Mouse (Mus musculus): Measurements from ENCODE around the gene Dph7. TPM values are rescaled to one million over a fixed set of nuclear protein-coding genes. Genes with fewer than 3 reads are reported as not detected.
"Not testable (repeated sequence)": the region's sequence is repeated elsewhere in the genome, so short reads cannot be mapped to it uniquely, and the experiment has no call there.

Gene Dph7
- polyA plus RNA-seq, 1 experiment from 2014 or later: 39.6 TPM

DNA sequence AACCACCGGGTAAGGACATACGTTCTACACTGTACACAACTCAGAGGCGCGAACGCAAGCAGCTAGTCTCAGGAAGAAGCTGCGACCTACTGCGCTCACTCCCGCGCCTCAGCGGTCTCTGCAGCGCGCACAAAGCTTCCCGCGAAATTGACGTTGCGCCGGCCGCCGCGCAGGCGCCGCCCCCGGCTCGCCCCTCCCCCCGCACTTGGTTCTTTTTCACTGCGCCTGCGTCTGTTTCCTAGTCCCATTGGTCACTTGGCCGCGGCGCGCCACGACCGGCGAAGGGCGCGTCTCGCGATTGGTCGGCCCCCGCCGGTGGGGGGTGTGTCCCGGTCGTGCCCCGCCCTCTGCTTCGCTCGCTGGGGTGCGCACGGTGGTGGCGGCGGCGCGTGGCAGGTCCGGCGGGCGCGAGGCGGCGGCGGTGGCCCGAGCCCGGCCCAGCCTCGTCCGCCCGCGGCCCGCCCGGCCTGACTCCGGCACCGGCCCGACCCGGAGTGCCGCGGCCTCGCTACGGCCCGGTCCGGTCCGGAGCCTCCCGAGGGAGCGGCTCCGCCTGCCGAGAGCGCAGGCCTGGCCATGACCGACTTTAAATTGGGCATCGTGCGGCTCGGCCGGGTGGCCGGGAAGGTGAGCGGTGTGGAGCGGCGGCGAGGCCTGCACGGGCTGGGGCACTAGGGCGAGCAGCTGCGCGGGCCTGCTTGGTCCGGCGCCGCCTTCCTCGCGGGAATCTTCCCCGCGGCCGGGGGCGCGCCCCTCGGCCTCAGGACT lies 12.6 kb upstream of the Dph7 start, which contains the start of gene Zmynd19:
Zmynd19 (plus strand) TSS at position 372 of the 768 bp plus-strand sequence.
- WGBS: under 1% methylated on average over 87 of the region's 108 CpGs

DNA sequence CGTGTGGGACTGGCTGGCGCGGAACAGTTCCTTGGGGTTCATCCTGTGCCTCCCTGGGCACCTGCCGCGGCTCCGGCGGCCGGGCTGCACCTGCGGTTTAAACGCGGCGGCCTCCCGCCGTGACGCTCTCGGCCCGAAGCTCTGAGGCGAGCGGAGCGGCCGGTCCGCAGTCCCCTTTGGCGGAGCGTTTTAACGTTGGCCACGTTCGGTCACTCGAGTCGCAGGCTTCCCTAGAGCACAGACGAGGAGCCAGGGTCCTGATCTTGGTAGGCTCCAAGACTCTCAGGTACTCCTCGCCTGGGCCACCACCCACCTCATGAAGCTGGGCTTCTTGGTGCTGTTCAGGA lies 12.0 kb upstream of the Dph7 start:
- peaks cover 30% of the 10 kb centered on the region for H3K36me3 ChIP-seq (ENCODE audit: control insufficient read depth, insufficient read depth, low read length)
- H3K9me3 ChIP-seq (ENCODE audit: control insufficient read depth, low read length): no peaks in the 10 kb centered on the region
- ATAC-seq (ENCODE audit: low read depth): peak; percentile 19
- WGBS: 0% methylated on average over 31 of the region's 31 CpGs
- H3K9ac ChIP-seq (replicated peaks; ENCODE audit: low read depth, low read length): peak overlapping the region; percentile 94
- 0 out of 2 replicates have a peak overlapping the region, but pooled peaks have one; percentile 39 for H3K27ac ChIP-seq (ENCODE audit: low read depth, low read length)
- H3K27me3 ChIP-seq (ENCODE audit: control insufficient read depth, insufficient read depth, low read length): no peaks in the 10 kb centered on the region
- peak overlapping the region; percentile 97 for H3K4me3 ChIP-seq (ENCODE audit: low read depth, low read length)
- peaks cover 14% of the 10 kb centered on the region for H3K4me1 ChIP-seq (ENCODE audit: control insufficient read depth, insufficient read depth, low read length)
- H3K4me2 ChIP-seq (ENCODE audit: low read depth, low read length): peak overlapping the region; percentile 74

More for the DNA sequence above, 12.6 kb upstream of the Dph7 start, which contains the start of gene Zmynd19:
- Histone ChIP-seq H3K36me3 (ENCODE audit: control insufficient read depth, insufficient read depth, low read length) (peaks cover 25% of the 10 kb centered on the region), H3K27me3 (ENCODE audit: control insufficient read depth, insufficient read depth, low read length) (no peaks in the 10 kb centered on the region), H3K27ac (ENCODE audit: low read depth, low read length) (peak within 1 kb of the TSS; percentile 39), H3K4me3 (ENCODE audit: low read depth, low read length) (peak within 1 kb of the TSS; percentile 97), H3K9ac (replicated peaks; ENCODE audit: low read depth, low read length) (peak within 1 kb of the TSS; percentile 94), H3K4me2 (ENCODE audit: low read depth, low read length) (peak within 1 kb of the TSS; percentile 75), H3K9me3 (ENCODE audit: control insufficient read depth, low read length) (no peaks in the 10 kb centered on the region), H3K4me1 (ENCODE audit: control insufficient read depth, insufficient read depth, low read length) (peaks cover 14% of the 10 kb centered on the region)
- ATAC-seq (ENCODE audit: low read depth): peak; percentile 98

DNA sequence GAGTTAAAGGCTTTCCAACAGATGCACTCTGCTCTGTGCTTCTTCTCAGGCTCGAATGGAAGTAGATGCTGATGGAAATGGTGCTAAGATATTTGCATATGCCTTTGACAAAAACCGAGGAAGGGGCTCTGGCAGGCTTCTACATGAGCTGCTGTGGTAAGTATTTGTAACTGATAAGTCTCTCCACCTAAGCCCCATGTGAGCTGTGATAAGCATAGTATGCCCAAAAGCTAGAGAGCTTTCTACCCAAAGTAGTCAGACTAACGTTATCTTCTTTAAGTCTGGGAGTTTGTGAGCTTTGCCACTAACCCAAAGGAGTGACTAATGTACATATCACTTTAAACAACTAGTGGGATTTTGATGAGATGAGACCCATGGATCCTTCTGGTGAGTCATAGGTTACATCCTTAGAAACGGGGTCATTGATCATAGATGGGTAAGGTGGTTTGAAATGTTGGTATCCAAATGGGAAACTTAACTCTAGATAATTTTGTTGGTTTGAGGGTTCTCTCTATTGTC lies 9.6 kb upstream of the Dph7 start:
- peaks cover 14% of the 10 kb centered on the region for H3K4me1 ChIP-seq (ENCODE audit: control insufficient read depth, insufficient read depth, low read length)
- WGBS: 94% methylated on average over 4 of the region's 4 CpGs
- no peak overlapping the region for H3K9ac ChIP-seq (replicated peaks; ENCODE audit: low read depth, low read length)
- H3K4me2 ChIP-seq (ENCODE audit: low read depth, low read length): no peak overlapping the region
- no peak overlapping the region for H3K4me3 ChIP-seq (ENCODE audit: low read depth, low read length)
- H3K9me3 ChIP-seq (ENCODE audit: control insufficient read depth, low read length): no peaks in the 10 kb centered on the region
- peaks cover 49% of the 10 kb centered on the region for H3K36me3 ChIP-seq (ENCODE audit: control insufficient read depth, insufficient read depth, low read length)
- no peak for ATAC-seq (ENCODE audit: low read depth)
- no peaks in the 10 kb centered on the region for H3K27me3 ChIP-seq (ENCODE audit: control insufficient read depth, insufficient read depth, low read length)
- no peak overlapping the region for H3K27ac ChIP-seq (ENCODE audit: low read depth, low read length)

DNA sequence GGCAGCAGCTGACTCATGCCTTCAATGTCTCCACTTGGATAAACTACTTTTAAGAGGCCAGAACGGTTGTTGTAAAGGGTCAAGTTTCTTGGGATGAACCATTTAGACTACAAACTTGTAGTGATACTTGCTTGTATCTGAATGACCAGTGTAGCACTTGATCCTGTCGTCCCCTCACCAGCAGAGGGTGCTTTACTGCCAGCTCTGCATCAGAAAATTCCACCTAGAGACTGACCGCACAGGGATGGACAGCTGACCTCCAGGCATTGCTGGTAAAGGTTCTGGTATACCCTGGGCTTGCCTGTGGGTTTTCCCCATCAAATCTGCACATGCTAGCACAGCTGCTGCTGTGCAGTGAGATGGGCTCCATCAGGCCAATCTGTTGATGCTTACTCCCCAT lies 1.3 kb upstream of the Dph7 start:
- Histone ChIP-seq H3K36me3 (ENCODE audit: control insufficient read depth, insufficient read depth, low read length) (peaks cover 44% of the 10 kb centered on the region), H3K27me3 (ENCODE audit: control insufficient read depth, insufficient read depth, low read length) (no peaks in the 10 kb centered on the region), H3K9me3 (ENCODE audit: control insufficient read depth, low read length) (no peaks in the 10 kb centered on the region), H3K4me1 (ENCODE audit: control insufficient read depth, insufficient read depth, low read length) (peaks cover 9% of the 10 kb centered on the region), H3K9ac (replicated peaks; ENCODE audit: low read depth, low read length) (no peak overlapping the region), H3K4me3 (ENCODE audit: low read depth, low read length) (no peak overlapping the region), H3K27ac (ENCODE audit: low read depth, low read length) (no peak overlapping the region), H3K4me2 (ENCODE audit: low read depth, low read length) (no peak overlapping the region)
- WGBS: 44% methylated on average over 3 of the region's 3 CpGs
- ATAC-seq (ENCODE audit: low read depth): no peak

DNA sequence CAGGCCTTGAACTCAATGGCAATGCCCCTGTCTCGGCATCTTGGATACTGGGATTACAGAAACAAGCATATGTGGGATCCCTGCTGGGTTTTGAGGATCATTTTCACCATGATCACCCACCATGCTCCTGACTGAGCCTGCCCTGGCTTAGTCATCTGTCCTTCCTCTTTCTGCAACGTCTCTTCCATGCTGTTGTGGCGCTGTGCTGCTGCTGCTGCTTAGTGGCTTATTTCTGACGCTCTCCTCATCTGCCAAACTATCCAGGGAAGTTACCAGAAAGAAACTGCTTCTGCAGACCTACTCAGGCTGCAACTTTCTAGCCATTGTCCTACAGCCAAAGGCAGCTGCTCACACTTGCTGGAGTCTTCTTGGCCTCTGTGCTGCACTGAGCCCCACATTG lies 8.2 kb downstream of the Dph7 start:
- no peak overlapping the region for H3K4me2 ChIP-seq (ENCODE audit: low read depth, low read length)
- no peaks in the 10 kb centered on the region for H3K9me3 ChIP-seq (ENCODE audit: control insufficient read depth, low read length)
- ATAC-seq (ENCODE audit: low read depth): no peak
- H3K27ac ChIP-seq (ENCODE audit: low read depth, low read length): no peak overlapping the region
- 91% methylated on average over 4 of the region's 4 CpGs for WGBS
- H3K36me3 ChIP-seq (ENCODE audit: control insufficient read depth, insufficient read depth, low read length): peaks cover 33% of the 10 kb centered on the region
- peaks cover 9% of the 10 kb centered on the region for H3K4me1 ChIP-seq (ENCODE audit: control insufficient read depth, insufficient read depth, low read length)
- H3K27me3 ChIP-seq (ENCODE audit: control insufficient read depth, insufficient read depth, low read length): no peaks in the 10 kb centered on the region
- no peak overlapping the region for H3K4me3 ChIP-seq (ENCODE audit: low read depth, low read length)
- no peak overlapping the region for H3K9ac ChIP-seq (replicated peaks; ENCODE audit: low read depth, low read length)

DNA sequence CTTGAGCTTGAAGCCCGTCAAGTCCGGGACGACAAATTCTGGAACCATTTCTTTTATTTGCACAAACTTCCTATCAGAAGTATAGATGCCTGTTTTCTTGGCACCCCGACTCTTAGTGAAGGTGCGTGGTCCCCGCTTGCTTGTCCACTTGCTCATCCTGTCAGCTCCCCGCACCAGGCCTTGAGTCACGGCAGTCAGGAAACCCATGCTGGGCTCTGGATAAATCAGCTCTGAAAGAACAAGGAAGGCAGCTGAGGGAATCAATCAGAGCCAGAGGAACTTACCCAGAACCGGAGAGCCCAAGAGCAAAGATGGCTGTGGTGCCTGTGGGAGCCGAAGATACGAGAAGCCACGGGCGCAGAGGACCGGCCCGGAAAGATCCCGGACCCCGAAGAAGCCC lies 12.3 kb downstream of the Dph7 start:
- Histone ChIP-seq H3K4me3 (ENCODE audit: low read depth, low read length) (peak overlapping the region; percentile 59), H3K9ac (replicated peaks; ENCODE audit: low read depth, low read length) (peak overlapping the region; percentile 72), H3K4me2 (ENCODE audit: low read depth, low read length) (peak overlapping the region; percentile 96), H3K27ac (ENCODE audit: low read depth, low read length) (peak overlapping the region; percentile 75), H3K4me1 (ENCODE audit: control insufficient read depth, insufficient read depth, low read length) (peaks cover 15% of the 10 kb centered on the region)
- not testable (repeated sequence) for H3K36me3 ChIP-seq (ENCODE audit: control insufficient read depth, insufficient read depth, low read length); ATAC-seq (ENCODE audit: low read depth); H3K9me3 ChIP-seq (ENCODE audit: control insufficient read depth, low read length); H3K27me3 ChIP-seq (ENCODE audit: control insufficient read depth, insufficient read depth, low read length)
- under 1% methylated on average over 16 of the region's 17 CpGs for WGBS

DNA sequence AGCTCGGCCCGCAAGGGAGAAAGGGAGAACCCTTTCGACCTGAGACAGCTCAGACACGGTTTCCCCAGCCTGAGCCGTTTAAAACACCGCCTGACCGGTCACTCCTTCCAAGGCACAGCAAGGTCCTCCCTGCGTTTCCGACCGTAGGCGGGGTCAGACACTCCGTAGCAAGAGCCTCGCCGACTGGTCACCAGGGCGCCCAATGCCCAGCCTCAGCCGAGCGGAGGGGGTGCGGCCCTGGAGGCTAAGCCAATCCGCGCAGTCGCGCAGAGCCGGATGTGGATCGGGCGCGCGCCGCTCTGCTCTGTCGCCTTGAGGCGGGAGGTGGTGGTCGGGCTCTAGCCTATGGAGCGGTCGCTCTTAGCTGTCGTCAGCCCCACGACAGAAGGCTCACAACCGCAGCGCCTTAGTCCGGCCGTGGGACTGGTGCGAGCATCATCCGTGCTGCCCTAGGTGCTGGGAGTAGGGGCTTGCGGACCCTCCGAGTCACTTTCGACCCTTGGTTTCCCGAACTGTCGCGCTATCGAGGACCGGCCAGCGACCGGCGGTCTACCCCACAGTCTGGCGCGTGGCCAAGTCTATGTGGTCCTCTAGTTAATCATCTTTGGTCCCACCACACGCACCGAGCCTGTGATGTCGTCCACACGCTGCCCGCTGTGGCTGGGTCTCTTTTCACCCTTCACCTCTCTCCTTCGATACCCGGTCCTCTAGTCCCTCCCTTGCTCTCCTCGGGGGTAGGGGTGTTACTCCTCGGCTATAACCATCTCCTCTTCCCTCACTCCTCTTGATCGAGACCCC lies 12.9 kb downstream of the Dph7 start, which contains the start of gene Mrpl41:
Mrpl41 (minus strand) TSS at position 193 of the 798 bp plus-strand sequence.
- ATAC-seq (ENCODE audit: low read depth): peak; percentile 100
- peaks cover 15% of the 10 kb centered on the region for H3K4me1 ChIP-seq (ENCODE audit: control insufficient read depth, insufficient read depth, low read length)
- peak within 1 kb of the TSS; percentile 59 for H3K4me3 ChIP-seq (ENCODE audit: low read depth, low read length)
- H3K9me3 ChIP-seq (ENCODE audit: control insufficient read depth, low read length): no peaks in the 10 kb centered on the region
- peak within 1 kb of the TSS; percentile 90 for H3K27ac ChIP-seq (ENCODE audit: low read depth, low read length)
- H3K9ac ChIP-seq (replicated peaks; ENCODE audit: low read depth, low read length): peak within 1 kb of the TSS; percentile 72
- peaks cover 5% of the 10 kb centered on the region; the same call in 1 of the 2 replicates for H3K36me3 ChIP-seq (ENCODE audit: control insufficient read depth, insufficient read depth, low read length)
- WGBS: under 1% methylated on average over 62 of the region's 64 CpGs
- peak within 1 kb of the TSS; percentile 96 for H3K4me2 ChIP-seq (ENCODE audit: low read depth, low read length)
- H3K27me3 ChIP-seq (ENCODE audit: control insufficient read depth, insufficient read depth, low read length): no peaks in the 10 kb centered on the region

DNA sequence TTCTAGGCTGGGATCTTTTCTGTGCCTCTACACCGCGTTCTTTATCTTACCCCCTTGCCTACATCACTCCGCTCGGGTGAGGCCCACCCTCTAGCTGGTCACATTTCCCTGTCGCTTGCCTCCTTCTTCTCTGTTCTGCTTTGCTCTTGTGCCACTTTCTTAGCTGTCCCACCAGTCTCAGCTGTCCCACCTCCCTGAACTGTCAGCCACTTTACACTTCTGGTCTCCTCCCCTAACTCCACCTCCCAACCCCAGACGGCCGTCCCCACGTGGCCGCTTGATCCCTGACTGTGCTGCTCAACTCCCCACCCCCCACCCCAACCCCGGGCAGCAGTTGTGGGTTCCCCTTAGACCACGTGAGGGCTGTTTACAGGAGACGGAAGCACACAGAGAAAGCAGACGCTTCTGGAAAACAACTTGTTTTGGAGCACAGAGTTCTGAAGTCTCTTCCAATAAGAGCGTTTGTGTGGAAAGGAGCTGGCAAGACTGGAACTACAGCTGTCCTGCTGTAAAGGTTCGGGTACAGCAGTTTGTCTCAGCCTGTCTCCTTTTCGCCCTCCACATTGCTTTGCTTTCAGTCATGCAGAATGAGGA lies 13.6 kb downstream of the Dph7 start, which contains the start of gene Pnpla7:
Pnpla7 (plus strand) TSS at position 330 of the 594 bp plus-strand sequence.
- H3K36me3 ChIP-seq (ENCODE audit: control insufficient read depth, insufficient read depth, low read length): peaks cover 5% of the 10 kb centered on the region; the same call in 1 of the 2 replicates
- H3K4me3 ChIP-seq (ENCODE audit: low read depth, low read length): peak within 1 kb of the TSS; percentile 59
- peak within 1 kb of the TSS; percentile 72 for H3K9ac ChIP-seq (replicated peaks; ENCODE audit: low read depth, low read length)
- H3K9me3 ChIP-seq (ENCODE audit: control insufficient read depth, low read length): no peaks in the 10 kb centered on the region
- H3K4me1 ChIP-seq (ENCODE audit: control insufficient read depth, insufficient read depth, low read length): peaks cover 15% of the 10 kb centered on the region
- peak within 1 kb of the TSS; percentile 90 for H3K27ac ChIP-seq (ENCODE audit: low read depth, low read length)
- no peak; the same call in none of the 2 replicates for ATAC-seq (ENCODE audit: low read depth)
- no peaks in the 10 kb centered on the region for H3K27me3 ChIP-seq (ENCODE audit: control insufficient read depth, insufficient read depth, low read length)
- peak within 1 kb of the TSS; percentile 96 for H3K4me2 ChIP-seq (ENCODE audit: low read depth, low read length)
- WGBS: 2% methylated on average over 16 of the region's 16 CpGs
